Comparison of ENCODE assay signal across 10 mouse cellular contexts in genomic region chr7:132262696-132263095, GRCm38 (mm10). TPM values are rescaled to one million over a fixed set of nuclear protein-coding genes. Genes with fewer than 3 reads are reported as not detected.
DNase-seq lines count a peak whose midpoint lies in the region; ATAC-seq and TF ChIP-seq lines count a peak whose summit lies in the region.
"Had no signal": no experiment of that assay in that cellular context is flagged by ENCODE, and none has a peak within 500 bp of the region (broad histone marks: within the 10 kb centered on the region; RNA-seq: fewer than 3 reads in every experiment).

No protein-coding gene starts in this region.

- TF ChIP-seq CTCF in intestine, postnatal 0 days (IDR thresholded peaks at IDR 0.05; ENCODE audit: low read depth) = no peak

- peaks cover 15% of the 10 kb centered on the region for H3K4me1 ChIP-seq in intestine, embryonic 15.5 days (replicated peaks)
- H3K4me1 ChIP-seq in intestine, postnatal 0 days (replicated peaks; ENCODE audit: control insufficient read depth, insufficient read depth, low read length) = no peaks in the 10 kb centered on the region
- peaks cover 53% of the 10 kb centered on the region for H3K4me1 ChIP-seq in forebrain, embryonic 12.5 days
- peaks cover 19% of the 10 kb centered on the region for H3K4me1 ChIP-seq in liver, embryonic 16.5 days (ENCODE audit: control insufficient read depth, low read depth, low read length)
- H3K4me1 ChIP-seq: megakaryocyte, embryonic 14.5 days had no signal

- H3K9me3 ChIP-seq in intestine, embryonic 15.5 days = no peaks in the 10 kb centered on the region
- no peaks in the 10 kb centered on the region for H3K9me3 ChIP-seq in intestine, postnatal 0 days (ENCODE audit: control insufficient read depth)
- no peaks in the 10 kb centered on the region for H3K9me3 ChIP-seq in forebrain, embryonic 12.5 days
- H3K9me3 ChIP-seq in liver, embryonic 16.5 days (replicated peaks; ENCODE audit: control insufficient read depth, low read length) = no peaks in the 10 kb centered on the region
- H3K9me3 ChIP-seq: megakaryocyte, embryonic 14.5 days had no signal

- no peak overlapping the region for H3K4me3 ChIP-seq in intestine, embryonic 15.5 days (replicated peaks)
- H3K4me3 ChIP-seq in intestine, postnatal 0 days (ENCODE audit: low read depth, low read length) = no peak overlapping the region
- no peak overlapping the region for H3K4me3 ChIP-seq in forebrain, embryonic 12.5 days (replicated peaks)
- H3K4me3 ChIP-seq in liver, embryonic 16.5 days (ENCODE audit: low read depth, low read length) = peak overlapping the region; percentile 42; the same call in 1 of the 2 replicates
- H3K4me3 ChIP-seq: megakaryocyte, embryonic 14.5 days had no signal

- ATAC-seq in intestine, embryonic 15.5 days = no peak
- ATAC-seq in intestine, postnatal 0 days = no peak
- peak; percentile 44; the same call in 1 of the 2 replicates for ATAC-seq in forebrain, embryonic 12.5 days (ENCODE audit: low FRiP score)
- peak; percentile 67 for ATAC-seq in liver, embryonic 16.5 days (ENCODE audit: low read depth)

- no peak overlapping the region for H3K4me2 ChIP-seq in intestine, embryonic 15.5 days (replicated peaks)
- H3K4me2 ChIP-seq in intestine, postnatal 0 days (replicated peaks; ENCODE audit: low read depth) = no peak overlapping the region
- no peak overlapping the region for H3K4me2 ChIP-seq in forebrain, embryonic 12.5 days
- peak overlapping the region; percentile 45 for H3K4me2 ChIP-seq in liver, embryonic 16.5 days (ENCODE audit: low read depth, low read length)

- no peaks in the 10 kb centered on the region for H3K27me3 ChIP-seq in intestine, embryonic 15.5 days (replicated peaks)
- H3K27me3 ChIP-seq in intestine, postnatal 0 days (replicated peaks; ENCODE audit: control insufficient read depth, insufficient read depth, low read length) = no peaks in the 10 kb centered on the region
- no peaks in the 10 kb centered on the region for H3K27me3 ChIP-seq in forebrain, embryonic 12.5 days
- no peaks in the 10 kb centered on the region for H3K27me3 ChIP-seq in liver, embryonic 16.5 days (ENCODE audit: control insufficient read depth, insufficient read depth, low read depth, low read length)

- no peak overlapping the region for H3K9ac ChIP-seq in intestine, embryonic 15.5 days
- no peak overlapping the region for H3K9ac ChIP-seq in intestine, postnatal 0 days (ENCODE audit: low read depth, low read length)
- H3K9ac ChIP-seq in forebrain, embryonic 12.5 days = no peak overlapping the region; the same call in 1 of the 2 replicates
- no peak overlapping the region for H3K9ac ChIP-seq in liver, embryonic 16.5 days (ENCODE audit: low read depth, low read length)

- DNase-seq in retina, postnatal 1 day = peak; percentile 70
- no peak for DNase-seq in testis, postnatal 14 days (ENCODE audit: low spot score)
- no peak for DNase-seq in gastrocnemius, postnatal 25 days
- no peak for DNase-seq in layer of hippocampus, postnatal 10 days (ENCODE audit: low spot score in 2 of 2)

- 0 out of 2 replicates have a peak overlapping the region, but pooled peaks have one; percentile 6 for H3K27ac ChIP-seq in intestine, embryonic 15.5 days
- no peak overlapping the region for H3K27ac ChIP-seq in intestine, postnatal 0 days (ENCODE audit: low read depth, low read length)
- peak overlapping the region; percentile 70 for H3K27ac ChIP-seq in forebrain, embryonic 12.5 days
- H3K27ac ChIP-seq in liver, embryonic 16.5 days (ENCODE audit: low read length) = no peak overlapping the region; the same call in 1 of the 2 replicates
- H3K27ac ChIP-seq: kidney, postnatal 0 days had no signal

- H3K36me3 ChIP-seq in intestine, embryonic 15.5 days = peaks cover 10% of the 10 kb centered on the region; the same call in 1 of the 2 replicates
- peaks cover 16% of the 10 kb centered on the region for H3K36me3 ChIP-seq in intestine, postnatal 0 days (ENCODE audit: control insufficient read depth, insufficient read depth)
- H3K36me3 ChIP-seq in forebrain, embryonic 12.5 days (replicated peaks) = peaks cover 31% of the 10 kb centered on the region
- H3K36me3 ChIP-seq in liver, embryonic 16.5 days (ENCODE audit: control insufficient read depth, insufficient read depth) = no peaks in the 10 kb centered on the region; the same call in 1 of the 2 replicates

- 59% methylated on average over 6 of the region's 6 CpGs for WGBS in intestine, embryonic 15.5 days
- WGBS in intestine, postnatal 0 days = 59% methylated on average over 6 of the region's 6 CpGs
- 16% methylated on average over 6 of the region's 6 CpGs for WGBS in forebrain, embryonic 12.5 days
- WGBS in liver, embryonic 16.5 days (ENCODE audit: insufficient replicate concordance) = 39% methylated on average over 6 of the region's 6 CpGs

RNA-seq across cellular contexts. Expression of gene Chst15, which starts 54.3 kb away (rescaled TPM):
- 23.0 and 23.1 TPM in 2 replicates for polyA plus RNA-seq in intestine, embryonic 15.5 days (2015; fragmentation: Nextera tagmentation; extraction: Ambion mirVana)
- polyA plus RNA-seq in intestine, postnatal 0 days (2015; fragmentation: Nextera tagmentation; extraction: Ambion mirVana) = 7.9 and 8.7 TPM in 2 replicates
- 13.8 and 15.6 TPM in 2 replicates for polyA plus RNA-seq in forebrain, embryonic 12.5 days (2016; fragmentation: Nextera tagmentation; extraction: Ambion mirVana)
- 5.0 and 5.9 TPM in 2 replicates for polyA plus RNA-seq in liver, embryonic 16.5 days (2015; fragmentation: Nextera tagmentation; extraction: Ambion mirVana)
- total RNA-seq in gastrocnemius, postnatal 25 days (2021) = 1 to 10 TPM; 2.7 to 4.5 TPM
- 10 to 100 TPM; 33.0 to 34.1 TPM for total RNA-seq in layer of hippocampus, postnatal 10 days (2021)

Comparison
In these comparisons a context has a peak if more than half of its experiments do, and no peak if none do; other contexts are left out.
1. H3K27ac ChIP-seq: peak in intestine, embryonic 15.5 days (single experiment) and forebrain, embryonic 12.5 days (single experiment); none in intestine, postnatal 0 days (single experiment) and liver, embryonic 16.5 days (single experiment).
2. ATAC-seq: peak in forebrain, embryonic 12.5 days (single experiment) and liver, embryonic 16.5 days (single experiment); none in intestine, embryonic 15.5 days (single experiment) and intestine, postnatal 0 days (single experiment).